Mouse (Mus musculus): ENCODE results near the gene Cd68. TPM values are rescaled to one million over a fixed set of nuclear protein-coding genes. Genes with fewer than 3 reads are reported as not detected.

Gene Cd68
- total RNA-seq, 2 experiments from 2014 or later, result 25.0 to 33.1 TPM

- ATAC-seq (replicated peaks; ENCODE audit: poor library complexity), result peak; percentile 86
Measured at GRCm38 (mm10) chr11:69695361-69696181, 29.6 kb upstream of the Cd68 start, which contains the start of the genes Tnfsf12 and Tnfsfm13. Gene Tnfsf12, minus strand, starts transcription at chr11:69695849. Gene Tnfsfm13, minus strand, starts transcription at chr11:69696098.

- ATAC-seq (replicated peaks; ENCODE audit: poor library complexity), result no peak
Measured at GRCm38 (mm10) chr11:69695046-69695360, 29.1 kb upstream of the Cd68 start.

- no peak for ATAC-seq (replicated peaks; ENCODE audit: poor library complexity)
Measured at GRCm38 (mm10) chr11:69693421-69693965, 27.5 kb upstream of the Cd68 start.

DNA sequence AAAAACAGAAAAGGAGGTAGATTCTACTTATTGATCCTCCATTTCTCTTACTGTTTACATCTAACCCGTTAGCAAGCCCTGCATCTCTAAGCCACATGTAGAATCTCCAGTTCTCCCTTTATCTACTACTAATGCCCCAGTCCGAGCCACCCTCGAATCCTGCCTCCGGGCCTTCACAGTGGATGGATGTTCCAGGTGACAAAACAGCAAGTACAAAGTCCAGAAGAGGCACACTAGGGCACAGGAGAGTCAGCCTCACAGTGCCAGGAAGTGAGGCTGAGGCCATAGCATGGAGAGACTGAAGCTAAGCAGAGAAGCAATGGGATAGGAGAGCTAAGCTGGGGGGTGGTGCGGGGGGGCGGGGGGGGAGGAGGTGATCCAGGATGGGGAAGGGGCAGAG lies 26.9 kb upstream of the Cd68 start:
- no peak for ATAC-seq (replicated peaks; ENCODE audit: poor library complexity)

DNA sequence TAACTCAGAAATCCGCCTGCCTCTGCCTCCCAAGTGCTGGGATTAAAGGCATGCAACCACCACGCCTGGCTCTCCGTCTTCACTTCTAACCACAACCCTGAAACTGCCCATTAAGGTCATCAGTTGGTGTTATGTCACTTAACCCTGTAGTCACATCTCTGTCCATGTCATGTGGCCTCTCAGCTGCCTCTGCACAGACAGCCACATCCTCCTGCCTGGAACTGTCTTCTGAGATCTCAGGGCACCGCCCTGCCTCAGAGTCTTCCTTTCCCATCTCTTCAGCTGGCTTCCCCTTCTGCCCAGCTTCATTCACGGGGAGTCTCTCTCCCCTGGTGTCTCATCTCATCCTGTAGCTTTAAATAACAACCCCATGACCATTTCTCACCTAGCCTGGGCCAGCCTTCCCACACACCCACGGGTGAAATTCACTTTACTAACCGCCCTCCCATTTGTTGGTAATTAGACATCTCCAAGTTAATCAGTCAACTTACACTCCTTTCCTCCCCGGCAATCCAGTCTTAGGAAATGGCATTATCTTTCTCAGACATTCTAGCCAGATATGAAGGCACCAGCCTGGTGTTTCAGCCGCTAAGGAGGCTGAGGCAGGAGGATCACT lies 26.4 kb upstream of the Cd68 start:
- ATAC-seq (replicated peaks; ENCODE audit: poor library complexity), result peak; percentile 44

DNA sequence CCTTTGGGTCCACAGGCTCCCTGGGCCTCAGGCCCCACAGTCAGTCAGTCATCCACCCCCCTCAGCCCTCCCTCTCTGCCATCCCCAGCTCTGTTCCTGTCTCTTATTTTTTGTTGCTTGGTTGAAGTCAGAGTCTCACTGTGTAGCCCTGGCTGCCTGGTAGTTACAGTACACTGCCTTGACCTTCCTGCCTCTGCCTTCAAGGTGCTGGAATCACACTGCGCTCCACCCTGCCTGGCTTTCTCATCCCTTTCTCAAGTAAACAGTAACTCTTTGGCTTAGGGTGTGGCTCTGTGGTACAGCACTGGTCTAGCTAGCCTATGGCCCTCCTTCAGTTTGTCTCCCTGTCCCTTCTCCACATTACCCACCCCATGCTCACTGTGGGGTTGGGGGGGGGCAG lies 23.9 kb upstream of the Cd68 start:
- ATAC-seq (replicated peaks; ENCODE audit: poor library complexity), result no peak

- no peak for ATAC-seq (replicated peaks; ENCODE audit: poor library complexity)
Measured at GRCm38 (mm10) chr11:69687061-69687460, 21.1 kb upstream of the Cd68 start.

DNA sequence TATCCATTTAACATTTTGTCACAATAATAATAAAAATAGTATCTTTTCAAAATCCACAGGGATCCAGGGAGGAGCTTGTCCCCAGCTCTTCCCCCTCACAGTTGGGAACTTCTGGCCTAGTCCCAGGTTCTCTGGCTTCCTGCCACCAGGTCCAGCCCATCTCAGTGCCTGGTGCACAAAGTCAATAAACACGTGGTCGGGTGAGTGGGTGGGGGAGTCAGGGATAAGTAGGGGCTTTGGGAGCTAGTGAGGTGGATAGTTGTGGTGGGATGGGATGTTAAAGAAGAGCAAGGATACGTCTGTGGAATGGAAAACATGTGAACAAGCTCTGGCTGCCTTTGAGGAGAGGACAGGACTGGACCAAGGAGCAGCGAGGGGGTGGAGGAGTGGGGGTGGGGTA lies 20.4 kb upstream of the Cd68 start:
- no peak for ATAC-seq (replicated peaks; ENCODE audit: poor library complexity)

- ATAC-seq (replicated peaks; ENCODE audit: poor library complexity), result peak; percentile 33
Measured at GRCm38 (mm10) chr11:69685526-69686148, 19.7 kb upstream of the Cd68 start, which contains the start of gene Tnfsf13. Gene Tnfsf13, minus strand, starts transcription at chr11:69685784.

GRCm38 (mm10) chr11:69684936-69685335 lies 19.0 kb upstream of the Cd68 start:
- ATAC-seq (replicated peaks; ENCODE audit: poor library complexity), result no peak

- no peak for ATAC-seq (replicated peaks; ENCODE audit: poor library complexity)
Measured at GRCm38 (mm10) chr11:69684128-69684745, 18.3 kb upstream of the Cd68 start.

GRCm38 (mm10) chr11:69683576-69683975 lies 17.6 kb upstream of the Cd68 start:
- ATAC-seq (replicated peaks; ENCODE audit: poor library complexity), result no peak

GRCm38 (mm10) chr11:69682840-69683533 lies 17.0 kb upstream of the Cd68 start:
- ATAC-seq (replicated peaks; ENCODE audit: poor library complexity), result peak; percentile 63

GRCm38 (mm10) chr11:69682209-69682839 lies 16.4 kb upstream of the Cd68 start:
- ATAC-seq (replicated peaks; ENCODE audit: poor library complexity), result no peak

- peak; percentile 87 for ATAC-seq (replicated peaks; ENCODE audit: poor library complexity)
Measured at GRCm38 (mm10) chr11:69681314-69682208, 15.6 kb upstream of the Cd68 start, which contains the start of gene Senp3. Gene Senp3, minus strand, starts transcription at chr11:69682084.

GRCm38 (mm10) chr11:69680136-69680855 lies 14.3 kb upstream of the Cd68 start:
- ATAC-seq (replicated peaks; ENCODE audit: poor library complexity), result no peak

DNA sequence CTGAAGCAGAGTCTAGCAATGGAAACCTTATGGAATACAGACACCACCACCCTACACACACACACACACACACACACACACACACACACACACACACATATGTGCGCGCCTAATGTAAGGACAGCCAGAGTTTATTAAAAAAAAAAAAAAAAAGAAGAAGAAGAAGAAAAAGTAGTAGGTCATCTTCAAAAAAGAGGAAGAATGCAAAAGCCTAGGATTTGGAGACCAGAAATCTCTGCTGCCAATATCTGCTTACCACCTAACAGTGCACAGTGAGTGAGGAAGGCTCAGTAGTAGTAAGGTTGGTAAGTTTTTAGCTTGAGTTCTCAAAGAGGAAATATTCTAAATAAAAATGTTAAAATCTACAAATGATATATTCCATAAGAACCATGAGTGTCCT lies 13.2 kb upstream of the Cd68 start:
- no peak for ATAC-seq (replicated peaks; ENCODE audit: poor library complexity)

DNA sequence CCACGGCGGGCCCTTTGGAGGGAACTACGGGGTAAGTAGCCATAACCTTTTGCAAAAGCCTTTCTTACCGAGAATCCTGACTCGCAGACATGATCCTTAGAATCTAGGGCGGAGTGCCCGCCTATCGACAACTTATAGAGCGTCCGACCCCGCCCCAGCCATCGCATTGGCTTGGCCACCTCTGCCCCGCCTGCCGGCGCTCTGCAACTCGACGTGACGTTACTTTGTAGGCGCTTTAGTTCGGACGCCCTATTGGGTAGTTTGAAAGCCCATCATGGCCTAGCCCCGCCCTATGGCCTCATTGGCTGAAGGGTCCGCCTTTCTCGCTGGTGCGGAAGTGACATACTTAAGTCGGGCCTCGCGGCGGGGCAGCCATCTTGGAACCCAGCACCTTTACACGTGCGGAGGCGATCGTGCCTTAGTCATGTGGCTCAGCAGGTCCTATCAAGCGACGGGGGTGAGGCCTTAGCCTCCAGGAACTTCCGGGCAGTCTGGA lies 6.3 kb upstream of the Cd68 start, which contains the start of gene Eif4a1:
TSS of gene Eif4a1 (minus strand) at position 213 of the 496 bp plus-strand sequence.
- peak; percentile 85 for ATAC-seq (replicated peaks; ENCODE audit: poor library complexity)
